Mouse (Mus musculus) erythroblast, embryonic 14.5 days (primary cell): ENCODE data around the gene Prc1. TPM values are rescaled to one million over a fixed set of nuclear protein-coding genes. Genes with fewer than 3 reads are reported as not detected.

Experiments
- H3K27me3 ChIP-seq: 2 replicates; pipeline ENCODE4 v1.6.1; 2012; ENCODE audit warnings: inconsistent platforms; ENCODE audit not compliant: control insufficient read depth
- H3K36me3 ChIP-seq: 2 replicates; pipeline ENCODE4 v1.6.1; 2012; ENCODE audit warnings: mild to moderate bottlenecking, inconsistent platforms; ENCODE audit not compliant: control insufficient read depth
- H3K4me1 ChIP-seq: 2 replicates; pipeline ENCODE4 v1.6.1; 2012; ENCODE audit warnings: inconsistent platforms; ENCODE audit not compliant: control insufficient read depth
- H3K4me3 ChIP-seq: replicated peaks from 2 replicates; pipeline ENCODE3; 2012; ENCODE audit warnings: moderate library complexity, mild to moderate bottlenecking, inconsistent platforms
- H3K9me3 ChIP-seq: 2 replicates; pipeline ENCODE4 v1.6.1; 2012; ENCODE audit warnings: low read length, inconsistent platforms, mixed read lengths; ENCODE audit not compliant: control insufficient read depth
- GATA1 ChIP-seq: IDR thresholded peaks from 2 replicates; pipeline ENCODE4 v1.6.1; 2012; ENCODE audit warnings: low read length, inconsistent platforms, mixed read lengths
- TAL1 ChIP-seq: IDR thresholded peaks from 3 replicates; pipeline ENCODE4 v1.6.1; 2012; ENCODE audit warnings: low read length, inconsistent platforms, mixed read lengths
- polyA plus RNA-seq: library from polyadenylated mRNA; stranded (reverse); fragments of >175 nt; gene quantifications from 2 replicates; pipeline ENCODE4 v1.2.3, GENCODE M21; 2012

The Prc1 gene
- polyA plus RNA-seq, 1 experiment = 3.0 TPM

DNA sequence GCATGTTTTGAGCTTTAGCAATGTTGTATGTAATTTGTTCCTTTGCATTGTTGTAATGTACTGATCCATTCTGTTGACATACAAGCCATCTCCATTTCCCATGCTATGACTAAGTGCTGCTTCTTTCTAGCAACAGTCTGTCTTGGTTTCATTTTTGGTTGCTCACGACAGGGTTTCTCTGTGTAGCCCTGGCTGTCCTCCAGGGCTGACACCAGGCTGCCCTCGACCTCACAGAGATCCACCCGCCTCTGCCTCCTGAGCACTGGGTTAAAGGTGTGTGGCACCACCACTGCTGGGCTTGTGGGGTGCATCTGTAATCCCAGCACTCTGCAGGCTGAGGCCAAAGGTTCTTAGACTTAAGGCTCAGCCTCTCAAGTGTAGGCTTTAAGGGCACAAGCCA, 5.3 kb downstream of the Prc1 start:
- H3K4me1 ChIP-seq = peaks cover 41% of the 10 kb centered on the region
- no peaks in the 10 kb centered on the region for H3K27me3 ChIP-seq
- H3K36me3 ChIP-seq = peaks cover 94% of the 10 kb centered on the region
- peak overlapping the region; percentile 10 for H3K4me3 ChIP-seq
- H3K9me3 ChIP-seq = no peaks in the 10 kb centered on the region
- TF ChIP-seq GATA1 (no peak), TAL1 (no peak)

- H3K36me3 ChIP-seq = peaks cover 100% of the 10 kb centered on the region
- no peaks in the 10 kb centered on the region for H3K9me3 ChIP-seq
- peaks cover 32% of the 10 kb centered on the region for H3K4me1 ChIP-seq
- no peaks in the 10 kb centered on the region for H3K27me3 ChIP-seq
- TF ChIP-seq GATA1 (no peak), TAL1 (no peak)
- no peak overlapping the region for H3K4me3 ChIP-seq
Observed at GRCm38 (mm10) chr7:80301522-80301921, 7.3 kb downstream of the Prc1 start.

DNA sequence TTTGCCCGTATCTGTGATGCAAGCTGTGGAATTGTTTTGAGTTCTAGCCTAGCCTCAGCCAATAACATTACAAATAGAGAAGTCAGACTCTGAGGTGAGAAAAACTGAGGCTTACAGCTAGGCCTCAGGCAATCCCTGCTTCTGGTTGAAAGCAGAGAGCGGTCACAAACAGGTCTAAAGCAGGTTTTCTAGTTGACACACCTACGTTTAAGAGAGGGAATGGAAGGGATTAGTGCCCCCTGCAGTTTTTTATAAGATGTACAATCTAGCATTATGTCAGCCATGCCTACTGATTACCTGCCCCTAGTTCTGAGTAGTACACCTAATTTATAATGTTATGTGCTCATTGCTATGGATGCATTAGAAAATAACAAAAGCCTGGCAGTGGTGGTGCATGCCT, 13.5 kb downstream of the Prc1 start:
- peaks cover 3% of the 10 kb centered on the region for H3K4me1 ChIP-seq
- H3K36me3 ChIP-seq = peaks cover 100% of the 10 kb centered on the region
- no peak for TF ChIP-seq GATA1
- no peak for TF ChIP-seq TAL1
- H3K9me3 ChIP-seq = no peaks in the 10 kb centered on the region
- H3K27me3 ChIP-seq = no peaks in the 10 kb centered on the region
- no peak overlapping the region for H3K4me3 ChIP-seq

- peaks cover 100% of the 10 kb centered on the region for H3K36me3 ChIP-seq
Observed at GRCm38 (mm10) chr7:80310771-80311170, 16.5 kb downstream of the Prc1 start.

DNA sequence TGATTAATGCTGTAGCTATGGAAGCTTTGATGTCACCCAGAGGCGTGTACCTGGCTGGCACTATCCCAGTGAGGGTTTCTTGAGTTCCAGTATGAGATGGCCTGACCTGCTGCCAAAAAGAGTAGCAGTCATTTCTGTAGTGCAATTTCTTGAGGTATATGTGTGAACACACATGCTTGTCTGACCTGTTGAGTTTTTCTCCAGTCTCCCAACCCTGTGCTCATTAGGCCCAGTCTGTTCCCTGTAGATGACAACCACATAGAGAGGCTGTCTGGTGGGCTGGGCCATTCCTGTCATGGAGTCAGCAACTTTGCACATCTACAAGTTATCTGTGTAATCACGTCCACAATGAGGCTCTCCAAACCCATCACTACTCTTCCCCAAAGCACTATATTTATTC, 21.5 kb downstream of the Prc1 start:
- Histone ChIP-seq H3K36me3 (peaks cover 93% of the 10 kb centered on the region), H3K4me1 (peaks cover 2% of the 10 kb centered on the region), H3K4me3 (no peak overlapping the region), H3K9me3 (no peaks in the 10 kb centered on the region), H3K27me3 (no peaks in the 10 kb centered on the region)
- TF ChIP-seq GATA1 (no peak), TAL1 (no peak)

More at GRCm38 (mm10) chr7:80310771-80311170, 16.5 kb downstream of the Prc1 start:
- Histone ChIP-seq H3K27me3 (no peaks in the 10 kb centered on the region), H3K4me3 (no peak overlapping the region), H3K4me1 (peaks cover 2% of the 10 kb centered on the region), H3K9me3 (no peaks in the 10 kb centered on the region)
- TF ChIP-seq TAL1 (no peak), GATA1 (no peak)

- Histone ChIP-seq H3K36me3 (peaks cover 81% of the 10 kb centered on the region), H3K9me3 (no peaks in the 10 kb centered on the region), H3K27me3 (no peaks in the 10 kb centered on the region), H3K4me3 (no peak overlapping the region), H3K4me1 (peaks cover 7% of the 10 kb centered on the region)
- TF ChIP-seq TAL1 = no peak
Observed at GRCm38 (mm10) chr7:80317439-80318115, 23.3 kb downstream of the Prc1 start.

GRCm38 (mm10) chr7:80318670-80319069, 24.4 kb downstream of the Prc1 start:
- Histone ChIP-seq H3K4me1 (peaks cover 16% of the 10 kb centered on the region), H3K27me3 (no peaks in the 10 kb centered on the region), H3K9me3 (no peaks in the 10 kb centered on the region), H3K36me3 (peaks cover 70% of the 10 kb centered on the region), H3K4me3 (no peak overlapping the region)
- TF ChIP-seq TAL1 (no peak), GATA1 (no peak)

- no peaks in the 10 kb centered on the region for H3K9me3 ChIP-seq
- no peaks in the 10 kb centered on the region for H3K27me3 ChIP-seq
- peaks cover 58% of the 10 kb centered on the region for H3K36me3 ChIP-seq
- peaks cover 22% of the 10 kb centered on the region for H3K4me1 ChIP-seq
- TF ChIP-seq GATA1 = no peak
- H3K4me3 ChIP-seq = no peak overlapping the region
Observed at GRCm38 (mm10) chr7:80319846-80320496, 25.7 kb downstream of the Prc1 start.

DNA sequence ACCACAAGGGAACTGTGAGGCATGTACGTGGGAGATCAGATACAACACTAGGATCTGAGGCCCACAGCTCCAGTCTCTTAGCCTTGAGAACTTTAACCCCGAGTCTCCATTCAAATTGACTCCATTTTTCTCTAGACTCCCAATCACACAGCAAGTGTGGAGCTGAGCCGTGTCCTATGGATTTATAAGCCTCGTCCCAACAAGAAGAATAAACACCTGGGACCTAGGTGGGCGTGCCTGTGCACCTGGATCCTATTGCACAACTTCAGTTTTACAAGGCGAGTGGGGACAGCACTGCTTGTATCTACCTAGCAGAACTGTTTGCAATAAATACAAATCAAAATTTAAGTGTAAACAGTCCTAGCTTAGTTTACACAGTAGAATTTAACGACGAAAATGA, 29.1 kb downstream of the Prc1 start:
- no peaks in the 10 kb centered on the region for H3K27me3 ChIP-seq
- TF ChIP-seq TAL1 = no peak
- no peak for TF ChIP-seq GATA1
- H3K4me3 ChIP-seq = peak overlapping the region; percentile 69
- peaks cover 63% of the 10 kb centered on the region for H3K36me3 ChIP-seq
- H3K9me3 ChIP-seq = no peaks in the 10 kb centered on the region
- H3K4me1 ChIP-seq = peaks cover 30% of the 10 kb centered on the region
